Mouse (Mus musculus) erythroblast, embryonic 14.5 days (primary cell): ENCODE measurements around the gene Specc1.

Source experiments
- GATA1 ChIP-seq: IDR thresholded peaks from 2 replicates; pipeline ENCODE4 v1.6.1; 2012; ENCODE audit warnings: low read length, inconsistent platforms, mixed read lengths
- TAL1 ChIP-seq: IDR thresholded peaks from 3 replicates; pipeline ENCODE4 v1.6.1; 2012; ENCODE audit warnings: low read length, inconsistent platforms, mixed read lengths

DNA sequence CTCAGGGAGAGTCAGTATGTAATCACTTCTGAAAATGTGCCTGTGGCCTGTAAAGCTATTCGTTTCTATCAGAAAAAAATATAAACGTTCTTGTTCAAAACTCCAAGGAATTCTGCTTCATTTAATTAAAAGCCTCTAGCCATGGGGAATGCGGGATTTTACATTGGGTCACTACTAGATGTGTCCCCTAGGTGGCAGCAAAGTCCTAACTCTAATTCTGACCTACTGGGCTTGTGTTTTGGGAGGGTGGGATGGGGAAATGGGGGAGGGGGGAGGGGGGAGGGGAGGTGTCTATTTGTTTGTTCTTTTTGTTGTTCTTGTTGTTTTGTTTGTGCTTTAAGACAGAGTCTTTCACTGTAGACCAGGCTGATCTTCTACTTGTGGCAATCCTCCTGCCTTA, 7.2 kb upstream of the Specc1 start:
- no peak for TF ChIP-seq TAL1
- no peak for TF ChIP-seq GATA1
